Mouse (Mus musculus) G1E (cell line): ENCODE data around the gene Helz2.

Source experiments
- CTCF ChIP-seq: IDR thresholded peaks from 2 replicates; pipeline ENCODE4 v1.5.1; 2012; ENCODE audit warnings: low read depth, low read length, inconsistent platforms, mixed read lengths
- GATA1 ChIP-seq: IDR thresholded peaks from 2 replicates; pipeline ENCODE4 v1.6.1; 2012; ENCODE audit warnings: borderline replicate concordance, low read length, inconsistent platforms, mixed read lengths
- TAL1 ChIP-seq: conservative IDR thresholded peaks from 2 replicates; pipeline ENCODE4 v1.6.1; 2012; ENCODE audit warnings: low read depth, low read length, inconsistent platforms, mixed read lengths

DNA sequence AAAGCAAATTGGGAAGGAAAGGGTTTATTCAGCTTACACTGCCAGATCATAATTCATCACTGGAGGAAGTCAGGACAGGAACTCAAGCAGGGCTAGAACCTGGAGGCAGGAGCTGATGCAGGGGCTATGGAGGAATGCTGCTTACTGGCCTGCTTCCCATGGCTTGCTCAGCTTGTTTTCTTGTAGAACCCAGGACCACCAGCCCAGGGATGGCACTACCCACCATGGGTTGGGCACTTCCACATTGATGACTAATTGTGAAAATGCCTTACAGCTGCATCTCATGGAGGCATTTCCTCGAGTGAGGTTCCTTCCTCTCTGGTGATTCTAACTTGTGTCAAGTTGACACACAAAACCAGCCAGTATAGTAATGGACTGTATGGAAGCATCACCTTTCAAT, 49.1 kb upstream of the Helz2 start:
- TF ChIP-seq GATA1 (no peak), CTCF (no peak), TAL1 (no peak)
